Mouse (Mus musculus): Measurements from ENCODE around the gene Steap1. TPM values are rescaled to one million over a fixed set of nuclear protein-coding genes. Genes with fewer than 3 reads are reported as not detected.

Gene Steap1
- polyA plus RNA-seq, 1 experiment = 0.31 TPM

GRCm38 (mm10) chr5:5692167-5692738 lies 56.9 kb downstream of the Steap1 start:
- no peaks in the 10 kb centered on the region for H3K4me1 ChIP-seq (ENCODE audit: control insufficient read depth, insufficient read depth, low read length)
- TF ChIP-seq CTCF (IDR thresholded peaks at IDR 0.05; ENCODE audit: extremely low read depth, insufficient read depth, low read length) (no peak), POLR2A (IDR thresholded peaks at IDR 0.05; ENCODE audit: extremely low read depth, insufficient read depth, low read length) (no peak)
- no peak overlapping the region for H3K27ac ChIP-seq (ENCODE audit: insufficient read depth, low read length)
- no peak overlapping the region for H3K4me3 ChIP-seq (ENCODE audit: insufficient read depth, low read length)

DNA sequence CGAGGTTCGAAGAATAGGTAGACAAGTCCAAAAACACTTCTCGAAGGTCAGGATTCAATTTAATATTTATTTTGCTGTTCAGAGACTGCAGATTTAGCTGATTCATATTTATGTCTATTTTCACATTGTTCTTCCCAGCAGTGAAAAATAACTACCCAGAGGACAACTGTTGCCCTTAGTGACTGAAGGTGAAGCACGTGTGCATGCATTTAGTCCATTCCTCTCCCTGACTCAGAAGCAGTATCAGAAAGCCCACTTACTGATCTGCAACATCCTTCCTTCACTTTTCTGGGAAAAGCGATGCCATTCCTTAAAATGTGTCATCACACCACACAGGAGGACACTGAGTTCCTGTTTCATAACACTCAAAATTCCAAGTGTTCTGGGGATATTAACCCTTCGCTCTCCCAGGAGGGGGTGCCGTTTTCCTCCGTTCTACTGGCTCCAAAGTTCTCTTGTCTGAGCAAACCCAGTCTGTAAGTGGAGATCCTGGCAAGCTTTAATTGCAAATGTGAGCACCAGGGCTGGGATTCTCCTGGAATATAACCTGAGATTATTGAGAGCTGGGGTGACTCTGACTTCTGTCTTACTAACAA lies 60.1 kb downstream of the Steap1 start:
- Histone ChIP-seq H3K27ac (ENCODE audit: insufficient read depth, low read length) (no peak overlapping the region), H3K4me1 (ENCODE audit: control insufficient read depth, insufficient read depth, low read length) (no peaks in the 10 kb centered on the region), H3K4me3 (ENCODE audit: insufficient read depth, low read length) (no peak overlapping the region)
- TF ChIP-seq POLR2A (IDR thresholded peaks at IDR 0.05; ENCODE audit: extremely low read depth, insufficient read depth, low read length) = no peak

DNA sequence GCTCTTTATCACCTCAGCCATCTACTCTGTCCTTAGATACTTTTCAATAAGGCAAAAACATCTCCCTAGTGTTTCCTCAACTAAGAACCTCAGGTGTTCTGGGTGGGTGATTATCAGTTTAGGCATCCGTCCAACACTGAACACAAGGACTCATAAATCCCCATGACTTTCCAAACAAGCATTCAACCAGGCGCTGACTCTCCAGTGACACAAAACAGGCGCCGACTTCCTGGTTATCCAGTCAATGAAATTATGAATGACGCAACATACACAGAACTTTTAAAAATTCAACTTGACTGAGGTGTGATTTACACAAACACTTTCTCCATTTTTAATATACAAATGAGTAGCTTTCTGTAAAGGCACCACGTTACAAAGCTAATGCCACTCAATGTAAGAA lies 60.9 kb downstream of the Steap1 start:
- H3K4me3 ChIP-seq (ENCODE audit: insufficient read depth, low read length) = no peak overlapping the region
- TF ChIP-seq CTCF (IDR thresholded peaks at IDR 0.05; ENCODE audit: extremely low read depth, insufficient read depth, low read length) = no peak
- no peak for TF ChIP-seq POLR2A (IDR thresholded peaks at IDR 0.05; ENCODE audit: extremely low read depth, insufficient read depth, low read length)

GRCm38 (mm10) chr5:5686973-5687372 lies 62.2 kb downstream of the Steap1 start:
- Histone ChIP-seq H3K4me1 (ENCODE audit: control insufficient read depth, insufficient read depth, low read length) (no peaks in the 10 kb centered on the region), H3K27ac (ENCODE audit: insufficient read depth, low read length) (no peak overlapping the region), H3K4me3 (ENCODE audit: insufficient read depth, low read length) (no peak overlapping the region)
- TF ChIP-seq CTCF (IDR thresholded peaks at IDR 0.05; ENCODE audit: extremely low read depth, insufficient read depth, low read length) (no peak), POLR2A (IDR thresholded peaks at IDR 0.05; ENCODE audit: extremely low read depth, insufficient read depth, low read length) (no peak)

More for the DNA sequence above, 60.9 kb downstream of the Steap1 start:
- H3K4me1 ChIP-seq (ENCODE audit: control insufficient read depth, insufficient read depth, low read length) = no peaks in the 10 kb centered on the region
- H3K27ac ChIP-seq (ENCODE audit: insufficient read depth, low read length) = no peak overlapping the region

Other genes with a start within 250 kb of the Steap1 start
- 38.0 and 38.1 TPM in 2 replicates for gene Cldn12, start 234.4 kb downstream of the Steap1 start, polyA plus RNA-seq (2012; rRNA removed)
- 8.2 and 8.7 TPM in 2 replicates for gene Gtpbp10, start 189.8 kb downstream of the Steap1 start, polyA plus RNA-seq (2012; rRNA removed)
- gene Gm8773, start 175.5 kb downstream of the Steap1 start, polyA plus RNA-seq (2012; rRNA removed) = 0.30 and 0.35 TPM in 2 replicates
- 15.6 and 16.8 TPM in 2 replicates for gene Cfap69, start 85.1 kb downstream of the Steap1 start, polyA plus RNA-seq (2012; rRNA removed)
- gene Steap2, start 54.7 kb downstream of the Steap1 start, polyA plus RNA-seq (2012; rRNA removed) = 4.8 and 5.0 TPM in 2 replicates

Measured in cortical plate, adult 2 months (tissue).